Mouse (Mus musculus): ENCODE measurements around the gene Sept3. TPM values are rescaled to one million over a fixed set of nuclear protein-coding genes. Genes with fewer than 3 reads are reported as not detected.
A peak's percentile ranks its signal among the peaks of the same experiment; 100 is the strongest.

The Sept3 gene
- polyA plus RNA-seq, 1 experiment from 2014 or later = 1.8 TPM

GRCm38 (mm10) chr15:82286157-82286556 is 11.5 kb downstream of the Sept3 start:
- no peak overlapping the region for H3K27ac ChIP-seq (ENCODE audit: low read length)
- H3K27me3 ChIP-seq (ENCODE audit: control insufficient read depth, insufficient read depth, low read depth, low read length) = no peaks in the 10 kb centered on the region
- H3K9ac ChIP-seq (ENCODE audit: low read length) = no peak overlapping the region
- no peak overlapping the region for H3K4me3 ChIP-seq (ENCODE audit: low read length)
- H3K9me3 ChIP-seq (ENCODE audit: control insufficient read depth, low read length) = no peaks in the 10 kb centered on the region
- no peak overlapping the region for H3K4me2 ChIP-seq (ENCODE audit: low read depth, low read length)
- H3K4me1 ChIP-seq (replicated peaks; ENCODE audit: control insufficient read depth, insufficient read depth, low read length) = no peaks in the 10 kb centered on the region
- WGBS = 58% methylated on average over 12 of the region's 12 CpGs
- no peaks in the 10 kb centered on the region for H3K36me3 ChIP-seq (ENCODE audit: control insufficient read depth, insufficient read depth, low read length)
- ATAC-seq (ENCODE audit: low read depth) = no peak

GRCm38 (mm10) chr15:82290252-82290651 is 15.6 kb downstream of the Sept3 start:
- Histone ChIP-seq H3K4me1 (replicated peaks; ENCODE audit: control insufficient read depth, insufficient read depth, low read length) (peaks cover 6% of the 10 kb centered on the region), H3K9me3 (ENCODE audit: control insufficient read depth, low read length) (no peaks in the 10 kb centered on the region), H3K4me2 (ENCODE audit: low read depth, low read length) (no peak overlapping the region), H3K27ac (ENCODE audit: low read length) (no peak overlapping the region), H3K4me3 (ENCODE audit: low read length) (no peak overlapping the region), H3K36me3 (ENCODE audit: control insufficient read depth, insufficient read depth, low read length) (no peaks in the 10 kb centered on the region), H3K9ac (ENCODE audit: low read length) (no peak overlapping the region), H3K27me3 (ENCODE audit: control insufficient read depth, insufficient read depth, low read depth, low read length) (no peaks in the 10 kb centered on the region)
- ATAC-seq (ENCODE audit: low read depth) = no peak
- 85% methylated on average over 7 of the region's 7 CpGs for WGBS

GRCm38 (mm10) chr15:82292851-82293250 is 18.2 kb downstream of the Sept3 start:
- Histone ChIP-seq H3K36me3 (ENCODE audit: control insufficient read depth, insufficient read depth, low read length) (no peaks in the 10 kb centered on the region), H3K9me3 (ENCODE audit: control insufficient read depth, low read length) (no peaks in the 10 kb centered on the region), H3K27me3 (ENCODE audit: control insufficient read depth, insufficient read depth, low read depth, low read length) (no peaks in the 10 kb centered on the region), H3K9ac (ENCODE audit: low read length) (no peak overlapping the region), H3K4me2 (ENCODE audit: low read depth, low read length) (peak overlapping the region; percentile 7), H3K4me3 (ENCODE audit: low read length) (no peak overlapping the region), H3K27ac (ENCODE audit: low read length) (no peak overlapping the region), H3K4me1 (replicated peaks; ENCODE audit: control insufficient read depth, insufficient read depth, low read length) (peaks cover 6% of the 10 kb centered on the region)
- 17% methylated on average over 5 of the region's 5 CpGs for WGBS
- no peak for ATAC-seq (ENCODE audit: low read depth)

GRCm38 (mm10) chr15:82293271-82293711 is 18.6 kb downstream of the Sept3 start:
- Histone ChIP-seq H3K4me2 (ENCODE audit: low read depth, low read length) (peak overlapping the region; percentile 7), H3K9me3 (ENCODE audit: control insufficient read depth, low read length) (no peaks in the 10 kb centered on the region), H3K36me3 (ENCODE audit: control insufficient read depth, insufficient read depth, low read length) (no peaks in the 10 kb centered on the region), H3K27ac (ENCODE audit: low read length) (no peak overlapping the region), H3K4me1 (replicated peaks; ENCODE audit: control insufficient read depth, insufficient read depth, low read length) (peaks cover 6% of the 10 kb centered on the region), H3K4me3 (ENCODE audit: low read length) (no peak overlapping the region), H3K27me3 (ENCODE audit: control insufficient read depth, insufficient read depth, low read depth, low read length) (no peaks in the 10 kb centered on the region), H3K9ac (ENCODE audit: low read length) (no peak overlapping the region)
- ATAC-seq (ENCODE audit: low read depth) = peak; percentile 66
- 7% methylated on average over 7 of the region's 7 CpGs for WGBS

GRCm38 (mm10) chr15:82294059-82294458 is 19.4 kb downstream of the Sept3 start:
- no peak for ATAC-seq (ENCODE audit: low read depth)
- Histone ChIP-seq H3K27me3 (ENCODE audit: control insufficient read depth, insufficient read depth, low read depth, low read length) (no peaks in the 10 kb centered on the region), H3K36me3 (ENCODE audit: control insufficient read depth, insufficient read depth, low read length) (no peaks in the 10 kb centered on the region), H3K4me2 (ENCODE audit: low read depth, low read length) (no peak overlapping the region), H3K4me1 (replicated peaks; ENCODE audit: control insufficient read depth, insufficient read depth, low read length) (peaks cover 6% of the 10 kb centered on the region), H3K4me3 (ENCODE audit: low read length) (no peak overlapping the region), H3K27ac (ENCODE audit: low read length) (no peak overlapping the region), H3K9me3 (ENCODE audit: control insufficient read depth, low read length) (no peaks in the 10 kb centered on the region), H3K9ac (ENCODE audit: low read length) (no peak overlapping the region)
- 28% methylated on average over 8 of the region's 8 CpGs for WGBS

GRCm38 (mm10) chr15:82298764-82299561 is 24.3 kb downstream of the Sept3 start, which contains the start of gene Wbp2nl:
TSS of gene Wbp2nl (plus strand) at chr15:82298954.
- Histone ChIP-seq H3K27ac (ENCODE audit: low read length) (no peak within 1 kb of the TSS), H3K9ac (ENCODE audit: low read length) (no peak within 1 kb of the TSS), H3K9me3 (ENCODE audit: control insufficient read depth, low read length) (no peaks in the 10 kb centered on the region), H3K36me3 (ENCODE audit: control insufficient read depth, insufficient read depth, low read length) (no peaks in the 10 kb centered on the region), H3K4me1 (replicated peaks; ENCODE audit: control insufficient read depth, insufficient read depth, low read length) (no peaks in the 10 kb centered on the region), H3K4me3 (ENCODE audit: low read length) (no peak within 1 kb of the TSS), H3K4me2 (ENCODE audit: low read depth, low read length) (no peak within 1 kb of the TSS), H3K27me3 (ENCODE audit: control insufficient read depth, insufficient read depth, low read depth, low read length) (no peaks in the 10 kb centered on the region)
- peak; percentile 60; the same call in 1 of the 2 replicates for ATAC-seq (ENCODE audit: low read depth)
- WGBS = 53% methylated on average over 39 of the region's 39 CpGs

GRCm38 (mm10) chr15:82307107-82307506 is 32.4 kb downstream of the Sept3 start:
- no peak overlapping the region for H3K9ac ChIP-seq (ENCODE audit: low read length)
- peak; percentile 89 for ATAC-seq (ENCODE audit: low read depth)
- WGBS = 53% methylated on average over 3 of the region's 3 CpGs

GRCm38 (mm10) chr15:82308416-82308815 is 33.7 kb downstream of the Sept3 start:
- H3K4me2 ChIP-seq (ENCODE audit: low read depth, low read length) = no peak overlapping the region
- H3K36me3 ChIP-seq (ENCODE audit: control insufficient read depth, insufficient read depth, low read length) = no peaks in the 10 kb centered on the region
- 58% methylated on average over 3 of the region's 3 CpGs for WGBS
- peak; percentile 28; the same call in 1 of the 2 replicates for ATAC-seq (ENCODE audit: low read depth)
- no peaks in the 10 kb centered on the region; the same call in 1 of the 2 replicates for H3K4me1 ChIP-seq (replicated peaks; ENCODE audit: control insufficient read depth, insufficient read depth, low read length)
- H3K9ac ChIP-seq (ENCODE audit: low read length) = no peak overlapping the region
- H3K27ac ChIP-seq (ENCODE audit: low read length) = no peak overlapping the region
- no peaks in the 10 kb centered on the region for H3K9me3 ChIP-seq (ENCODE audit: control insufficient read depth, low read length)
- H3K27me3 ChIP-seq (ENCODE audit: control insufficient read depth, insufficient read depth, low read depth, low read length) = no peaks in the 10 kb centered on the region
- no peak overlapping the region for H3K4me3 ChIP-seq (ENCODE audit: low read length)

More at GRCm38 (mm10) chr15:82307107-82307506, 32.4 kb downstream of the Sept3 start:
- peak overlapping the region; percentile 81 for H3K27ac ChIP-seq (ENCODE audit: low read length)
- no peaks in the 10 kb centered on the region for H3K36me3 ChIP-seq (ENCODE audit: control insufficient read depth, insufficient read depth, low read length)
- no peaks in the 10 kb centered on the region; the same call in 1 of the 2 replicates for H3K4me1 ChIP-seq (replicated peaks; ENCODE audit: control insufficient read depth, insufficient read depth, low read length)
- H3K27me3 ChIP-seq (ENCODE audit: control insufficient read depth, insufficient read depth, low read depth, low read length) = no peaks in the 10 kb centered on the region
- no peak overlapping the region for H3K4me3 ChIP-seq (ENCODE audit: low read length)
- no peak overlapping the region for H3K4me2 ChIP-seq (ENCODE audit: low read depth, low read length)
- no peaks in the 10 kb centered on the region for H3K9me3 ChIP-seq (ENCODE audit: control insufficient read depth, low read length)

GRCm38 (mm10) chr15:82317839-82318238 is 43.1 kb downstream of the Sept3 start:
- 65% methylated on average over 6 of the region's 6 CpGs for WGBS
- H3K36me3 ChIP-seq (ENCODE audit: control insufficient read depth, insufficient read depth, low read length) = no peaks in the 10 kb centered on the region
- no peak overlapping the region for H3K27ac ChIP-seq (ENCODE audit: low read length)
- no peak overlapping the region for H3K4me2 ChIP-seq (ENCODE audit: low read depth, low read length)
- peak; percentile 61; the same call in 1 of the 2 replicates for ATAC-seq (ENCODE audit: low read depth)
- H3K4me3 ChIP-seq (ENCODE audit: low read length) = no peak overlapping the region
- no peaks in the 10 kb centered on the region for H3K9me3 ChIP-seq (ENCODE audit: control insufficient read depth, low read length)
- H3K9ac ChIP-seq (ENCODE audit: low read length) = no peak overlapping the region
- H3K4me1 ChIP-seq (replicated peaks; ENCODE audit: control insufficient read depth, insufficient read depth, low read length) = no peaks in the 10 kb centered on the region
- no peaks in the 10 kb centered on the region for H3K27me3 ChIP-seq (ENCODE audit: control insufficient read depth, insufficient read depth, low read depth, low read length)
